39 mouse cellular contexts compared by ENCODE assay signal in the genomic region with DNA sequence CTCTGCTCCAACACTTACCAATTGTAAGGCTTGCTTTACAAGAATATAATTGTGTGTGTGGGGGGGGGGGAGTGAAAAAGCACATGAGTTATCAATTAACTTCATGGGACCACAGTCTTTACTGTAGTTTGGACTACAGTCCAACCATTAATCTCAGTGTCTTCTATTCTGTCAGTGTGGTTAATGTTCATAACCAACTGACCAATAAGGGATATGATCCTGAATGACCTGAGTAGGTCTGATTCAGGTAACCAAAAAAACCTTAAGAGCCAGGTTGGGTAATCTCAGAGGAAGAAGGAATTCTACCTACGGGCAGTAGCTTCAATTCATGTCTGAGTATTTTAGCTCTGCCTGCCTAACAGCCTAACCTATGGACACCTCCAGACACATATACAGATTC. TPM values are rescaled to one million over a fixed set of nuclear protein-coding genes. Genes with fewer than 3 reads are reported as not detected.
"Had no signal": no experiment of that assay in that cellular context is flagged by ENCODE, and none has a peak within 500 bp of the region (broad histone marks: within the 10 kb centered on the region; RNA-seq: fewer than 3 reads in every experiment).

No protein-coding gene starts in this region.

- H3K27ac ChIP-seq: limb, embryonic 10.5 days; limb, embryonic 12.5 days; limb, embryonic 13.5 days; limb, embryonic 15.5 days; liver, embryonic 12.5 days; liver, embryonic 13.5 days; liver, embryonic 14.5 days; liver, embryonic 15.5 days; lung, embryonic 15.5 days; macrophage; midbrain, embryonic 10.5 days; midbrain, embryonic 12.5 days; midbrain, embryonic 13.5 days; midbrain, embryonic 15.5 days; neural tube, embryonic 12.5 days; neural tube, embryonic 13.5 days had no signal

- H3K4me2 ChIP-seq: limb, embryonic 12.5 days; limb, embryonic 13.5 days; limb, embryonic 15.5 days; liver, embryonic 11.5 days; liver, embryonic 12.5 days; liver, embryonic 13.5 days; liver, embryonic 15.5 days; lung, embryonic 14.5 days; lung, embryonic 15.5 days; midbrain, embryonic 11.5 days; midbrain, embryonic 12.5 days; midbrain, embryonic 13.5 days; midbrain, embryonic 15.5 days; neural tube, embryonic 12.5 days; neural tube, embryonic 13.5 days had no signal

- H3K9ac ChIP-seq: limb, embryonic 12.5 days; limb, embryonic 13.5 days; limb, embryonic 15.5 days; liver, embryonic 12.5 days; liver, embryonic 13.5 days; liver, embryonic 14.5 days; liver, embryonic 15.5 days; liver, postnatal 0 days; lung, embryonic 14.5 days; lung, embryonic 15.5 days; midbrain, embryonic 12.5 days; midbrain, embryonic 13.5 days; midbrain, embryonic 15.5 days; neural tube, embryonic 12.5 days; neural tube, embryonic 13.5 days had no signal

- ATAC-seq: liver, embryonic 12.5 days; liver, postnatal 0 days; lung, postnatal 0 days; midbrain, embryonic 13.5 days; midbrain, embryonic 15.5 days; midbrain, embryonic 16.5 days had no signal

- DNase-seq: left cerebral cortex, postnatal 4 days; liver; liver, embryonic 13.5 days; liver, postnatal 0 days; lung, adult 18-20 months; lung, adult 2 months; lung, embryonic 14.5 days; lung, postnatal 10 days; lung, postnatal 14 days; lung, postnatal 36 days; lung, postnatal 4 days; midbrain, embryonic 14.5 days had no signal

- H3K36me3 ChIP-seq: limb, embryonic 10.5 days; limb, embryonic 12.5 days; limb, embryonic 13.5 days; limb, embryonic 15.5 days; liver, embryonic 12.5 days; liver, embryonic 13.5 days; liver, embryonic 15.5 days; lung, embryonic 15.5 days; midbrain, embryonic 10.5 days; midbrain, embryonic 12.5 days; midbrain, embryonic 13.5 days; midbrain, embryonic 15.5 days; neural tube, embryonic 12.5 days; neural tube, embryonic 13.5 days had no signal

- H3K4me1 ChIP-seq: limb, embryonic 10.5 days; limb, embryonic 13.5 days; limb, embryonic 15.5 days; liver, embryonic 12.5 days; liver, embryonic 13.5 days; liver, embryonic 15.5 days; lung, embryonic 15.5 days; midbrain, embryonic 10.5 days; midbrain, embryonic 12.5 days; midbrain, embryonic 13.5 days; midbrain, embryonic 15.5 days; neural tube, embryonic 12.5 days; neural tube, embryonic 13.5 days had no signal

- H3K4me3 ChIP-seq: limb, embryonic 10.5 days; limb, embryonic 12.5 days; limb, embryonic 13.5 days; limb, embryonic 15.5 days; liver, embryonic 12.5 days; liver, embryonic 13.5 days; liver, embryonic 15.5 days; lung, embryonic 15.5 days; megakaryocyte, embryonic 14.5 days; midbrain, embryonic 10.5 days; midbrain, embryonic 12.5 days; midbrain, embryonic 13.5 days; midbrain, embryonic 15.5 days; myocyte; neural tube, embryonic 12.5 days; neural tube, embryonic 13.5 days had no signal

- H3K9me3 ChIP-seq: limb, embryonic 10.5 days; limb, embryonic 12.5 days; limb, embryonic 13.5 days; limb, embryonic 15.5 days; liver, embryonic 12.5 days; liver, embryonic 13.5 days; liver, embryonic 15.5 days; lung, embryonic 15.5 days; megakaryocyte, embryonic 14.5 days; midbrain, embryonic 10.5 days; midbrain, embryonic 12.5 days; midbrain, embryonic 13.5 days; midbrain, embryonic 15.5 days; neural tube, embryonic 12.5 days; neural tube, embryonic 13.5 days had no signal

- H3K27me3 ChIP-seq: limb, embryonic 12.5 days; limb, embryonic 13.5 days; limb, embryonic 15.5 days; liver, embryonic 12.5 days; liver, embryonic 13.5 days; liver, embryonic 15.5 days; lung, embryonic 15.5 days; megakaryocyte, embryonic 14.5 days; midbrain, embryonic 12.5 days; midbrain, embryonic 13.5 days; midbrain, embryonic 15.5 days; neural tube, embryonic 12.5 days; neural tube, embryonic 13.5 days had no signal

RNA-seq across cellular contexts. Expression of gene Gm47996, which starts 14.6 kb away (rescaled TPM):
- polyA plus RNA-seq: limb, embryonic 12.5 days; limb, embryonic 13.5 days; liver, adult 2 months; lung, adult 2 months; lung, embryonic 14.5 days; lung, embryonic 15.5 days; lung, embryonic 16.5 days; lung, postnatal 0 days; macrophage; midbrain, embryonic 11.5 days; midbrain, embryonic 13.5 days; midbrain, embryonic 14.5 days; midbrain, embryonic 15.5 days; midbrain, embryonic 16.5 days; midbrain, postnatal 0 days; neural tube, embryonic 11.5 days; neural tube, embryonic 12.5 days; neural tube, embryonic 13.5 days had no signal

RNA-seq across cellular contexts. Expression of gene 3110040M04Rik, which starts 20.6 kb away (rescaled TPM):
- polyA plus RNA-seq: limb, embryonic 10.5 days; limb, embryonic 11.5 days; limb, embryonic 12.5 days; limb, embryonic 13.5 days; limb, embryonic 14.5 days; limb, embryonic 15.5 days; liver, adult 2 months; lung, adult 2 months; lung, embryonic 14.5 days; lung, embryonic 15.5 days; lung, embryonic 16.5 days; lung, postnatal 0 days; macrophage; midbrain, embryonic 10.5 days; midbrain, embryonic 12.5 days; midbrain, embryonic 13.5 days; midbrain, embryonic 14.5 days; midbrain, embryonic 15.5 days; midbrain, embryonic 16.5 days; midbrain, postnatal 0 days; neural tube, embryonic 12.5 days; neural tube, embryonic 13.5 days had no signal

RNA-seq across cellular contexts. Expression of gene Gm47995, which starts 26.3 kb away (rescaled TPM):
- polyA plus RNA-seq: limb, embryonic 10.5 days; limb, embryonic 11.5 days; limb, embryonic 12.5 days; limb, embryonic 13.5 days; liver, adult 2 months; lung, adult 2 months; lung, embryonic 14.5 days; lung, embryonic 15.5 days; lung, embryonic 16.5 days; macrophage; midbrain, embryonic 10.5 days; midbrain, embryonic 11.5 days; midbrain, embryonic 12.5 days; midbrain, embryonic 13.5 days; midbrain, embryonic 14.5 days; midbrain, embryonic 15.5 days; midbrain, embryonic 16.5 days; midbrain, postnatal 0 days; neural tube, embryonic 11.5 days; neural tube, embryonic 13.5 days had no signal

RNA-seq across cellular contexts. Expression of gene Gm8947, which starts 32.4 kb away (rescaled TPM):
- polyA plus RNA-seq: limb, embryonic 10.5 days; limb, embryonic 12.5 days; limb, embryonic 13.5 days; limb, embryonic 15.5 days; liver, adult 2 months; lung, adult 2 months; lung, embryonic 16.5 days; lung, postnatal 0 days; macrophage; midbrain, embryonic 12.5 days; midbrain, embryonic 13.5 days; midbrain, embryonic 14.5 days; midbrain, embryonic 15.5 days; midbrain, embryonic 16.5 days; midbrain, postnatal 0 days; neural tube, embryonic 13.5 days had no signal

RNA-seq across cellular contexts. Expression of gene Gm47985, which starts 42.2 kb away (rescaled TPM):
- polyA plus RNA-seq: limb, embryonic 15.5 days; liver, adult 2 months; lung, adult 2 months; lung, embryonic 14.5 days; lung, embryonic 15.5 days; macrophage; midbrain, embryonic 15.5 days; midbrain, embryonic 16.5 days; midbrain, postnatal 0 days had no signal
